Comparison of ENCODE assay signal across 10 mouse cellular contexts in the genomic region with DNA sequence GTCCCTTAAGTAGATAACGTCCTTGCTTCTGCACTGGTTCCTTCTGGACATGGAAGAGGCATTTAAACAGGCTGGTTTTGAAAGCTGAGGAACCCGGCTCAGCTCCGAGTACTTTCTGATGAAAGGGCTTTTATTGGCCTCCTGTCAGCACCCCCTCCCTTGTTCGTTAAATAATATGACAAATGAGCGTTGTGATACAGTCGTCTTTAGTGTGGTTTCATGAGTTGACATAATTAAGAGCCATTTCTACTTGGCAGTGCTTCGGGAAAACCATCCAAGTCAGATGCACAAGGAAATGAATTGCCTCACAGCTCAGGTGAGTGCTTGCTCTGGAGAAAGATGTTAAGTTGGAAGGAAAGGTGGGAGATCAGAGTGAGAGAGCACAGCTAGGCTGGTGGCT.
"Had no signal": no experiment of that assay in that cellular context is flagged by ENCODE, and none has a peak within 500 bp of the region (broad histone marks: within the 10 kb centered on the region; RNA-seq: fewer than 3 reads in every experiment).

No protein-coding gene starts in this region.

- DNase-seq: kidney, postnatal 25 days; layer of hippocampus, adult 9-11 months; lung, adult 18-20 months; right cerebral cortex, adult 18-20 months; right cerebral cortex, postnatal 25 days; thymus, postnatal 4 days had no signal

- ATAC-seq: midbrain, embryonic 16.5 days had no signal

- H3K27ac ChIP-seq: limb, embryonic 12.5 days; liver, embryonic 14.5 days; midbrain, embryonic 12.5 days had no signal

- H3K9me3 ChIP-seq: limb, embryonic 12.5 days; midbrain, embryonic 12.5 days had no signal

- H3K36me3 ChIP-seq: limb, embryonic 12.5 days; midbrain, embryonic 12.5 days had no signal

- H3K4me3 ChIP-seq: limb, embryonic 12.5 days; midbrain, embryonic 12.5 days had no signal

- H3K4me2 ChIP-seq: limb, embryonic 12.5 days; midbrain, embryonic 12.5 days had no signal

- H3K9ac ChIP-seq: limb, embryonic 12.5 days; liver, embryonic 14.5 days; midbrain, embryonic 12.5 days had no signal

- H3K27me3 ChIP-seq: limb, embryonic 12.5 days had no signal
